Mouse (Mus musculus): ENCODE measurements around the gene Boll.

Gene Boll

DNA sequence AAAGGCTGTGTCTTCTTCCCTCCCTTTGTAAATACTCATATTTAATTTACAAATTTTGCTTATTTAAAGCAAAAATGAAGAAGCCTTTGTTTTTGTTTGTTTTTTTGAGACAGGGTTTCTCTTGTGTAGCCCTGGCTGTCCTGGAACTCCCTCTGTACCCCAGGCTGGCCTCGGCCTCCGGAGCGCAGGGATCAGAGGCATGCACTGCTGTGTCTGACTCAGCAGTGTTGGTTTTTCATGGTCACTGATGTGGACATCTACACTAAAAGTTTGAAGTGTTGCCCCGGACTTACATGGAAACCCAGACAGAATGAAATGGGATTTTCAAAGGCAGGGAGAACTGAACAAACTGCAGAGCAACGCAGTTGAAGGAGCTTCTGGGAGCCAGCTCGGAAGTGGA, 155.7 kb downstream of the Boll start:
- no peak for DNase-seq (ENCODE audit: low spot score in 2 of 2)

DNA sequence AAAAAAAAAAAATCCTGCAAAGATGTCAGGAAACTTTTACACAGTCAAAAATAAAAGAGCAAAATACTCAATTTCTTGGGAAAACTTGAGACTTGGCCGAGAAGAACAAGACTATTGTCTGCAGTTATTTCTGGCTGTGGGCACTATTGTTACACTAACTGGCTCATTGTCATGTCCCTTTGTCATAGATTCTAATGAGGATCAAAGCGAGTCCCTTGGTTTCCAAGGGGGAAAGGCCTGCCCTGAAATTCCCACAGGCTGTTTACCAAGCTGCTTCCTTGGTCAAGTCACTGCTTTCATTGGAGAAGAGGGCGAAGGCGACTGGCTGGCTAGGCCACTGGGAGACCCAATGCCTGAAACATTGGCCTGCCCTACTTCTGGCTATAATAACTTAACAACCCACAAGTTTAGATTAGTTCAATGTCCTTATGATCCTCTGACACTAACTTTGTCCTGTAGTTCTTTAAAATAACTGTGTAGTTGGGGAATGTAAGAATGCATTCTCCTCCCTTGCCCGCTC, 157.4 kb downstream of the Boll start:
- DNase-seq (ENCODE audit: low spot score in 2 of 2) = no peak

DNA sequence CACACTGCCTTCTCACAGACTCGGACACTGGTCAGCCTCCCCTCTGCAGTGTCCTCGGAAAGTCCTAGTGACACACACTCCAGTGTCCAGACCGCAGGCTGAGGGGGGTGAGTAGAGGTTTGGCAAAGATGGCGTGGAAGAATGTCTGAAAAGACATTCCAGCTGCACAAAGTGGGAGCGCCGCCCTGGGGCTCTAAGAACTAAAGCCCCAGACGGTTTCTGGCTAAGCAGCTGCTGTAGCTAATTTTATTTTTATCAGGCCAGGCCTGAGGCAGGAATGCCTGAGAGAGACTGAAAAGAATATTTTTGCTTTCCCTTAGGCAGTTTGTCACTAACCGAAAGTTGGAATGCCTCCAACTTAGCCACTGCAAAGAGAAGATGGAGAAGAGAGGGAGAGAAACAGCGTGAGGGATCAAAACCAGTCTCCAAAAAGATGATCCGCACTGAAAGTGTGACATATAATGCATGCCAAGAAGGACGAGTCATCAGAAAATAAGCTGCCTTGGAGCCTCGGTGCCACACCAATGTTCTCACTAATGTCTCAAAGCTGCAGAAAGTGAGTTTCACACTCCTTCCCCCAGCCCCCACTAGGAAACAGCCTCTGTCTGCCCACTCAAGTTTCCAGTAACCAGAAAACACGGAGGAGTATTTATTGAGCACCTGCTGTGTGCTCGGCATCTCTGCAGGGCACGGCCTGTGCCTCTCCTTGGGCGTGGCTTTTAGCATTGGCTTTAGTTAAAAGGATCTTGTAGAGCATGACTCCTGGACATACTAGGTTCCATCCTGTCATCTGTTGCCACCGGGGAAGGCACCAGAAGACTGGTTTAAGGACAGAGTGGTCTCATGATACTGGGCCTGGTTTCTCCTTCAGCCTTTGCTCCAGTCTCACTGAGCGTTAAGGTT, 161.2 kb downstream of the Boll start:
- no peak for DNase-seq (ENCODE audit: low spot score in 2 of 2)

GRCm38 (mm10) chr1:55198719-55199118, 164.6 kb downstream of the Boll start:
- DNase-seq (ENCODE audit: low spot score in 2 of 2) = no peak
